Mouse (Mus musculus) myocyte (in vitro differentiated cells): ENCODE results near the gene Gm20388. TPM values are rescaled to one million over a fixed set of nuclear protein-coding genes. Genes with fewer than 3 reads are reported as not detected.

Experiments
- H3K27me3 ChIP-seq: one replicate; pipeline ENCODE4 v1.6.1; 2011; ENCODE audit not compliant: control insufficient read depth, insufficient read depth, insufficient read length
- H3K36me3 ChIP-seq: one replicate; pipeline ENCODE4 v1.6.1; 2011; ENCODE audit not compliant: control insufficient read depth, insufficient read depth
- H3K4me2 ChIP-seq: one replicate; pipeline ENCODE4 v1.6.1; 2011; ENCODE audit warnings: low read depth, control low read depth
- H3K4me3 ChIP-seq: one replicate; pipeline ENCODE4 v1.5.1; 2011; ENCODE audit warnings: mild to moderate bottlenecking, control low read depth, moderate library complexity
- H3K79me2 ChIP-seq: one replicate; pipeline ENCODE4 v1.6.1; 2011; ENCODE audit not compliant: control insufficient read depth, insufficient read depth
- H3ac ChIP-seq: one replicate; pipeline ENCODE4 v1.6.1; 2011; ENCODE audit not compliant: control insufficient read depth, insufficient read length
- CEBPB ChIP-seq: IDR thresholded peaks from 2 replicates; pipeline ENCODE4 v1.6.1; 2011; ENCODE audit warnings: mild to moderate bottlenecking, moderate library complexity; ENCODE audit not compliant: poor library complexity, insufficient read depth, severe bottlenecking
- E2F4 ChIP-seq: IDR thresholded peaks from one replicate; pipeline ENCODE4 v1.6.1; 2011; ENCODE audit warnings: mild to moderate bottlenecking, control low read depth, moderate library complexity; ENCODE audit not compliant: insufficient read depth
- MAX ChIP-seq: IDR thresholded peaks from one replicate; pipeline ENCODE4 v1.6.1; 2011; ENCODE audit warnings: low read depth, mild to moderate bottlenecking, control low read depth
- MYOD1 ChIP-seq, 3 experiments: IDR thresholded peaks; one replicate each; pipeline ENCODE4 v1.6.1; 2011; ENCODE audit warnings: control low read depth in 2 of 3, low read depth in 2 of 3, mild to moderate bottlenecking in 2 of 3, moderate library complexity in 1 of 3; ENCODE audit not compliant: insufficient read length in 2 of 3, control insufficient read depth in 1 of 3
- MYOG ChIP-seq, 3 experiments: IDR thresholded peaks; one replicate each; pipeline ENCODE4 v1.6.1; 2011; ENCODE audit warnings: control low read depth in 2 of 3, low read depth in 2 of 3, mild to moderate bottlenecking in 2 of 3; ENCODE audit not compliant: insufficient read length in 2 of 3, control insufficient read depth in 1 of 3, insufficient read depth in 1 of 3
- POLR2A ChIP-seq: IDR thresholded peaks from one replicate; pipeline ENCODE4 v1.6.1; 2011; ENCODE audit warnings: low read depth, mild to moderate bottlenecking, control low read depth, moderate library complexity; ENCODE audit not compliant: insufficient read length
- POLR2AphosphoS2 ChIP-seq: IDR thresholded peaks from one replicate; pipeline ENCODE4 v1.6.1; 2011; ENCODE audit warnings: low read depth, control low read depth; ENCODE audit not compliant: insufficient read length
- REST ChIP-seq: IDR thresholded peaks from one replicate; pipeline ENCODE4 v1.6.1; 2011; ENCODE audit warnings: mild to moderate bottlenecking, control low read depth, moderate library complexity; ENCODE audit not compliant: insufficient read depth, insufficient read length
- SRF ChIP-seq: IDR thresholded peaks from one replicate; pipeline ENCODE4 v1.6.1; 2011; ENCODE audit warnings: low read depth; ENCODE audit not compliant: control insufficient read depth, insufficient read length
- TCF12 ChIP-seq: IDR thresholded peaks from one replicate; pipeline ENCODE4 v1.6.1; 2011; ENCODE audit warnings: mild to moderate bottlenecking, control low read depth; ENCODE audit not compliant: poor library complexity, insufficient read depth, severe bottlenecking
- TCF3 ChIP-seq: IDR thresholded peaks from one replicate; pipeline ENCODE4 v1.6.1; 2011; ENCODE audit warnings: low read depth, control low read depth; ENCODE audit not compliant: insufficient read length
- USF1 ChIP-seq: IDR thresholded peaks from one replicate; pipeline ENCODE4 v1.6.1; 2011; ENCODE audit warnings: low read depth, mild to moderate bottlenecking, control low read depth, moderate library complexity
- polyA plus RNA-seq: library from polyadenylated mRNA; unstranded; fragments of >200 nt; fragmentation: generic; extraction: Trizol; gene quantifications from one replicate; pipeline ENCODE4 v1.2.1, GENCODE M21; 2012; ENCODE audit warnings: missing spikeins

Gm20388 gene
- polyA plus RNA-seq, 1 experiment: 15.3 TPM

DNA sequence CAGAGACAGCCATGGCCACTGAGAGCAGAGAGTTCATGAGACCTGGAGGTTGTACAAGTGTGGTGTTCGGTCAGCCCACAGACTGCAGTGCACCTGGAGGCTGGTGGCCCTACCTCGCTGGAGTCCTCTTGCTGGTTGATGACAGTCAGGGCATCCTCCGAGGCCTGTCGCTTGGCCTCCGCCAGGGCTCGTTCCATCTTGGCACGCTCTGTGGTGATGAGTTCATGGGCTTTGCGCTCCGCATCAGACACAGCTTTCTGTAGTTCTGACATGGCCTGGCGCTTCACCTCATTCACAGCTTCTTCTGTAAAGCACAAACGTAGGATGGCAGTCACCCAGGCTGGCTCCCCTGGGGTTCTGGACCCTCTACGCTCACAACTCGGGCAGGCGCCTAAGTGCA is 2722.6 kb downstream of the Gm20388 start:
- Histone ChIP-seq H3K4me2 (no peak overlapping the region), H3ac (no peak overlapping the region), H3K79me2 (no peaks in the 10 kb centered on the region), H3K4me3 (no peak overlapping the region), H3K36me3 (no peaks in the 10 kb centered on the region), H3K27me3 (peaks cover 39% of the 10 kb centered on the region)
- TF ChIP-seq TCF12 (no peak), POLR2AphosphoS2 (no peak), SRF (no peak), CEBPB (no peak), POLR2A (no peak)

DNA sequence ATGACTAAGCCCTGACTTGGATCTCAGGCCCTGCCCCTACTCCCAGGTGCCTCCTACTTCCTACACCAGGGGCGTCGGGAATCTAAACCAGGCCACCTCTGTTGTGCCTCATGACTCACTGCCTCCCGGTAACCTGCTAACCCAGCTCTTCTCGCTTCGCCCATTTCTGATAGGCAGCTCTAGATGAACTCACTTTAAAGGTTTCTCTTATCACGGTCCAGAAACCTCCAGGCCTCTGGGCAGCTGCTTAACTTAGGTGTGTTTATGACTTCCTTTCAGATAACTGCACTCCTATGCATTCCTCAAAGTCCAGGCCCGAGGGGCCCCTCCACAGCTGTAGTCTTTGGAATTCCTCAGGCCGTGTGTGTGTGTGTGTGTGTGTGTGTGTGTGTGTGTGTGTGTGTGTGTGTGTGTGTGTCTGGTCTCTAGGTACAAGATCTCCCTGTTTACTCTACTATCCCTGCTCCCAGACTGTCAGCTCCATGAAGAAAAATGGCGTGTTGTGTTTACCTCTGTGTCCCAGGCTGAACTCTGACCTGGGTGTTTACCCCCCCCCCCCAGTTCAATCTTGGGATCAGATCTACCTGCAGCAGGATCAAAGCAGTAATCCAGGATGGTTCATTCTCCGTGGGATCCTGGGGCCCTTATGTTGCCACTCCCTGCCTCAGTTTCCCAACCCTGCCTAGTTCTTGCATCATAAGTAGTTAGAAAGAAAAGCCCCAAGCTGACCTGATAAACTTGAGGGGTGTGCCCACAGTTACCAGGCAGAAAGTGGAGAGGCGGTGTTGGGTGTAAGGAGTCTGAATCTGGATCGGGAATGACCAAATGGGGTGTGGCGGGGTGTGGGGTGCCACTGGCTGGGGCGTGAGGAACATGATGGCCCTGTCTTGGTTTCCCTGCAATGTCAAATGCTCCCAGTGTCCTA is 2725.5 kb downstream of the Gm20388 start:
- peak overlapping the region; percentile 45 for H3K4me2 ChIP-seq
- H3ac ChIP-seq: no peak overlapping the region
- no peak overlapping the region for H3K4me3 ChIP-seq
- peaks cover 23% of the 10 kb centered on the region for H3K27me3 ChIP-seq
- H3K36me3 ChIP-seq: no peaks in the 10 kb centered on the region
- no peak for TF ChIP-seq POLR2A
- TF ChIP-seq MAX: no peak
- TF ChIP-seq MYOG (IDR thresholded peaks at IDR 0.05; ENCODE audit: control insufficient read depth in 1 of 3, insufficient read depth in 1 of 3, insufficient read length in 2 of 3, low read depth in 2 of 3): peak in 1 of 3 experiments; percentile 22
- peak in 1 of 3 experiments; percentile 31 for TF ChIP-seq MYOD1 (IDR thresholded peaks at IDR 0.05; ENCODE audit: control insufficient read depth in 1 of 3, insufficient read length in 2 of 3, low read depth in 2 of 3)
- TF ChIP-seq REST: no peak
- TF ChIP-seq E2F4: no peak
- no peak for TF ChIP-seq USF1
- TF ChIP-seq CEBPB: peak; percentile 70; the same call in 1 of the 2 replicates
- no peak for TF ChIP-seq SRF
- no peak for TF ChIP-seq POLR2AphosphoS2
- peak; percentile 60 for TF ChIP-seq TCF12
- no peak for TF ChIP-seq TCF3
- no peaks in the 10 kb centered on the region for H3K79me2 ChIP-seq

DNA sequence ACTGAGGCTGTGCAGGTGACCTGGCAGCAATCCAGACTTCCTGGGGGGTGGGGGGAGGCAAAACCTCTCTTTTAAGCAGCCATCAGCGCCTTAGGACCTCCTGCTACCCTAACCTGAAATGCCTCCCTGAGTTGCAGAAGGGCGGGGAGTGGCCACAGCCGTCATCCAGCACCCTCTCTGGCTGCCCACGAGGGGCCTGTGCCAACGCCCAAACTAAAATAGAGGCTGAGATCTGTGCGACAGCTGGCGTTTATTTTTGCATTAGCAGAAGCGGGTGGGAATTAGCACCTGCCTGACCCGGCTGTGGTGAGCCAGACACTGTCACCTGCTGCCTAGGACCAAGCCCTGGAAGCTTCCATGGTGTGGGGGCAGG is 2726.1 kb downstream of the Gm20388 start:
- H3K4me3 ChIP-seq: no peak overlapping the region
- H3K27me3 ChIP-seq: peaks cover 23% of the 10 kb centered on the region
- H3K79me2 ChIP-seq: no peaks in the 10 kb centered on the region
- TF ChIP-seq REST (no peak), POLR2A (no peak), MAX (no peak), CEBPB (no peak), USF1 (no peak), POLR2AphosphoS2 (peak; percentile 47), MYOG (IDR thresholded peaks at IDR 0.05; ENCODE audit: control insufficient read depth in 1 of 3, insufficient read depth in 1 of 3, insufficient read length in 2 of 3, low read depth in 2 of 3) (peak; percentile 96 to 99 (median 97)), SRF (no peak), E2F4 (no peak), TCF3 (peak; percentile 97), MYOD1 (IDR thresholded peaks at IDR 0.05; ENCODE audit: control insufficient read depth in 1 of 3, insufficient read length in 2 of 3, low read depth in 2 of 3) (peak; percentile 92 to 97 (median 96)), TCF12 (peak; percentile 99)
- H3K4me2 ChIP-seq: peak overlapping the region; percentile 45
- H3K36me3 ChIP-seq: no peaks in the 10 kb centered on the region
- no peak overlapping the region for H3ac ChIP-seq

- Histone ChIP-seq H3K27me3 (peaks cover 23% of the 10 kb centered on the region), H3K36me3 (no peaks in the 10 kb centered on the region), H3K79me2 (no peaks in the 10 kb centered on the region), H3K4me3 (no peak overlapping the region), H3ac (no peak overlapping the region), H3K4me2 (no peak overlapping the region)
- TF ChIP-seq POLR2AphosphoS2 (no peak), SRF (peak; percentile 9), TCF3 (peak; percentile 86), MYOG (IDR thresholded peaks at IDR 0.05; ENCODE audit: control insufficient read depth in 1 of 3, insufficient read depth in 1 of 3, insufficient read length in 2 of 3, low read depth in 2 of 3) (peak in 2 of 3 experiments; percentile 38 to 62), REST (no peak), CEBPB (no peak), MYOD1 (IDR thresholded peaks at IDR 0.05; ENCODE audit: control insufficient read depth in 1 of 3, insufficient read length in 2 of 3, low read depth in 2 of 3) (peak; percentile 56 to 89 (median 76)), TCF12 (peak; percentile 63)
These were observed 2726.6 kb downstream of the Gm20388 start for GRCm38 (mm10) chr8:122637230-122637629.
